Mouse (Mus musculus): ENCODE results near the gene Ogfod2.

- no peak for TF ChIP-seq CTCF (IDR thresholded peaks at IDR 0.05; ENCODE audit: borderline replicate concordance, extremely low read depth, insufficient read depth, insufficient read length)
- TF ChIP-seq POLR2A (IDR thresholded peaks at IDR 0.05; ENCODE audit: borderline replicate concordance, extremely low read depth, insufficient read depth, insufficient read length, poor library complexity, severe bottlenecking), result no peak
These were observed 40.6 kb downstream of the Ogfod2 start for GRCm38 (mm10) chr5:124152734-124153133.

All from brain, embryonic 14.5 days (tissue).